Mouse (Mus musculus) common myeloid progenitor, adult 5-6 weeks (primary cell): ENCODE data around the gene Atp6v0a1. TPM values are rescaled to one million over a fixed set of nuclear protein-coding genes. Genes with fewer than 3 reads are reported as not detected.
A peak's percentile ranks its signal among the peaks of the same experiment; 100 is the strongest.

Experiments used
- ATAC-seq: replicated peaks from 2 replicates; pipeline ENCODE4 v1.8.0; 2016; ENCODE audit warnings: low read depth, mild to moderate bottlenecking, moderate TSS enrichment, inconsistent platforms; ENCODE audit not compliant: poor library complexity, severe bottlenecking
- total RNA-seq: library from RNA; stranded (forward); fragments of 200-1000, 187-1606 nt; gene quantifications from 2 replicates; pipeline ENCODE4 v1.2.3, GENCODE M21; 2017

Gene Atp6v0a1
- total RNA-seq, 1 experiment from 2014 or later = 25.9 TPM

- ATAC-seq = no peak
Measured at GRCm38 (mm10) chr11:101081659-101082058, 72.4 kb downstream of the Atp6v0a1 start.

- peak; percentile 61 for ATAC-seq
Measured at GRCm38 (mm10) chr11:101082208-101083082, 73.2 kb downstream of the Atp6v0a1 start, which contains the start of gene Coasy. TSS of gene Coasy (plus strand) at chr11:101082565.

GRCm38 (mm10) chr11:101083083-101083697 lies 73.9 kb downstream of the Atp6v0a1 start:
- no peak for ATAC-seq

- ATAC-seq = no peak
Measured at GRCm38 (mm10) chr11:101084246-101084645, 75.0 kb downstream of the Atp6v0a1 start.

GRCm38 (mm10) chr11:101084811-101085210 lies 75.6 kb downstream of the Atp6v0a1 start:
- ATAC-seq = no peak

GRCm38 (mm10) chr11:101085617-101086322 lies 76.5 kb downstream of the Atp6v0a1 start:
- ATAC-seq = no peak

- no peak for ATAC-seq
Measured at GRCm38 (mm10) chr11:101086323-101086674, 77.0 kb downstream of the Atp6v0a1 start.

- peak; percentile 68 for ATAC-seq
Measured at GRCm38 (mm10) chr11:101086756-101087681, 77.8 kb downstream of the Atp6v0a1 start, which contains the start of gene Mlx. TSS of gene Mlx (plus strand) at chr11:101087277.

GRCm38 (mm10) chr11:101087682-101088055 lies 78.4 kb downstream of the Atp6v0a1 start:
- ATAC-seq = no peak

GRCm38 (mm10) chr11:101089931-101090330 lies 80.7 kb downstream of the Atp6v0a1 start:
- no peak for ATAC-seq

GRCm38 (mm10) chr11:101094930-101095313 lies 85.7 kb downstream of the Atp6v0a1 start:
- ATAC-seq = peak; percentile 4; the same call in 1 of the 2 replicates

- ATAC-seq = peak; percentile 96
Measured at GRCm38 (mm10) chr11:101095314-101096024, 86.2 kb downstream of the Atp6v0a1 start, which contains the start of gene Psmc3ip. TSS of gene Psmc3ip (minus strand) at chr11:101095436.

- no peak for ATAC-seq
Measured at GRCm38 (mm10) chr11:101098231-101098630, 89.0 kb downstream of the Atp6v0a1 start.

GRCm38 (mm10) chr11:101103011-101103410 lies 93.8 kb downstream of the Atp6v0a1 start:
- no peak for ATAC-seq

GRCm38 (mm10) chr11:101109351-101109750 lies 100.1 kb downstream of the Atp6v0a1 start:
- no peak for ATAC-seq

- no peak for ATAC-seq
Measured at GRCm38 (mm10) chr11:101110708-101111107, 101.5 kb downstream of the Atp6v0a1 start.

- ATAC-seq = no peak
Measured at GRCm38 (mm10) chr11:101111178-101111577, 101.9 kb downstream of the Atp6v0a1 start.

GRCm38 (mm10) chr11:101112186-101112585 lies 102.9 kb downstream of the Atp6v0a1 start:
- no peak for ATAC-seq
